Mouse (Mus musculus) bone marrow macrophage, adult 2 months (primary cell): ENCODE measurements at regions not wholly inside any gene's neighbourhood (a gene's known extent, or its start where the extent isn't known, plus 50 kb on each side); places are given as distances from the start of the nearest gene placed in this dataset.

Source experiments
- CTCF ChIP-seq: IDR thresholded peaks from 2 replicates; pipeline ENCODE4 v1.5.1; 2012; ENCODE audit warnings: low read depth, mild to moderate bottlenecking, low read length, moderate library complexity
- POLR2A ChIP-seq: IDR thresholded peaks from 2 replicates; pipeline ENCODE4 v1.6.1; 2012; ENCODE audit warnings: mild to moderate bottlenecking, low read depth, low read length, borderline replicate concordance

GRCm38 (mm10) chr5:118482598-118482997 is 77.9 kb upstream of the Med13l start:
- no peak for TF ChIP-seq CTCF
- no peak for TF ChIP-seq POLR2A
